Mouse (Mus musculus) adrenal gland, postnatal 14 days (tissue): ENCODE measurements around the gene Slc18b1. TPM values are rescaled to one million over a fixed set of nuclear protein-coding genes. Genes with fewer than 3 reads are reported as not detected.
"Not testable (repeated sequence)": the region's sequence is repeated elsewhere in the genome, so short reads cannot be mapped to it uniquely, and the experiment has no call there.

ENCODE experiments used
- DNase-seq: peaks from one replicate; pipeline ENCODE4 v3.0.0; 2021; ENCODE audit warnings: mixed read lengths
- long read RNA-seq, 2 experiments: library from polyadenylated mRNA; stranded (forward); transcript quantifications; one replicate each; pipeline ENCODE4 v2.0.0; 2021
- total RNA-seq: library from RNA; stranded (reverse); gene quantifications from 2 replicates; pipeline ENCODE4 v1.2.3, GENCODE M21; 2021

Gene Slc18b1
- 25.1 and 33.2 TPM in 2 replicates for total RNA-seq
- long read RNA-seq, experiment 1, transcript Slc18b1-201 (14 exons, 2,837 nt): major isoform, 5 of 9 reads
- long read RNA-seq, experiment 1, partial matches to known transcripts: 0 of 9 reads
- long read RNA-seq, experiment 1, other reads (novel, unspliced or antisense): 4 of 9 reads
- long read RNA-seq, experiment 2, partial matches to known transcripts: 0 of 5 reads
- long read RNA-seq, experiment 2, other reads (novel, unspliced or antisense): 2 of 5 reads

- DNase-seq: peak; percentile 77
Measured at GRCm38 (mm10) chr10:23796551-23797503, at the start of gene Slc18b1. Slc18b1 (plus strand) TSS chr10:23796986.

- no peak for DNase-seq
Measured at GRCm38 (mm10) chr10:23754166-23754565, 42.6 kb upstream of the Slc18b1 start.

GRCm38 (mm10) chr10:23777288-23777945 is 19.4 kb upstream of the Slc18b1 start:
- no peak for DNase-seq

- no peak for DNase-seq
Measured at GRCm38 (mm10) chr10:23780539-23781275, 16.1 kb upstream of the Slc18b1 start.

- no peak for DNase-seq
Measured at GRCm38 (mm10) chr10:23781760-23782735, 14.7 kb upstream of the Slc18b1 start.

- DNase-seq: no peak
Measured at GRCm38 (mm10) chr10:23782855-23783492, 13.8 kb upstream of the Slc18b1 start.

GRCm38 (mm10) chr10:23783493-23783884 is 13.3 kb upstream of the Slc18b1 start:
- DNase-seq: no peak

- DNase-seq: no peak
Measured at GRCm38 (mm10) chr10:23784121-23784520, 12.7 kb upstream of the Slc18b1 start.

- not testable (repeated sequence) for DNase-seq
Measured at GRCm38 (mm10) chr10:23785599-23785998, 11.2 kb upstream of the Slc18b1 start.

GRCm38 (mm10) chr10:23786040-23786439 is 10.7 kb upstream of the Slc18b1 start:
- no peak for DNase-seq

GRCm38 (mm10) chr10:23786631-23787038 is 10.2 kb upstream of the Slc18b1 start:
- DNase-seq: not testable (repeated sequence)

- DNase-seq: peak; percentile 99
Measured at GRCm38 (mm10) chr10:23787062-23787821, 9.5 kb upstream of the Slc18b1 start, which contains the start of gene Rps12. Rps12 (minus strand) TSS chr10:23787275.

GRCm38 (mm10) chr10:23788056-23788600 is 8.7 kb upstream of the Slc18b1 start:
- DNase-seq: no peak

- DNase-seq: no peak
Measured at GRCm38 (mm10) chr10:23795871-23796520, 790 bp upstream of the Slc18b1 start.

- DNase-seq: no peak
Measured at GRCm38 (mm10) chr10:23797606-23798005, 820 bp downstream of the Slc18b1 start.

- no peak for DNase-seq
Measured at GRCm38 (mm10) chr10:23798142-23798541, 1.4 kb downstream of the Slc18b1 start.

GRCm38 (mm10) chr10:23799933-23800332 is 3.1 kb downstream of the Slc18b1 start:
- DNase-seq: no peak

- DNase-seq: no peak
Measured at GRCm38 (mm10) chr10:23802911-23803310, 6.1 kb downstream of the Slc18b1 start.
